Mouse (Mus musculus) limb, embryonic 14.5 days (tissue): ENCODE measurements at regions not wholly inside any gene's neighbourhood (a gene's known extent, or its start where the extent isn't known, plus 50 kb on each side); places are given as distances from the start of the nearest gene placed in this dataset.

Source experiments
- ATAC-seq: fragments of 200-750 bp; cut with Nextera tagmentation; 2 replicates; pipeline ENCODE4 v1.8.0; 2017; ENCODE audit warnings: low read depth, moderate number of reproducible peaks, moderate TSS enrichment; ENCODE audit not compliant: low FRiP score
- DNase-seq: peaks from one replicate; pipeline ENCODE4 v3.0.0-alpha.2; 2015; ENCODE audit warnings: low spot score
- H3K27ac ChIP-seq: fragments of 300-500 bp; sonication (generic); replicated peaks from 2 replicates; pipeline ENCODE4 v1.5.1; 2014; ENCODE audit warnings: low read depth, mild to moderate bottlenecking, low read length, moderate library complexity, mixed read lengths
- H3K27me3 ChIP-seq: fragments of 300-500 bp; sonication (generic); 2 replicates; pipeline ENCODE4 v1.6.1; 2014; ENCODE audit warnings: low read length, mixed read lengths; ENCODE audit not compliant: control insufficient read depth, insufficient read depth
- H3K36me3 ChIP-seq: fragments of 300-500 bp; sonication (generic); 2 replicates; pipeline ENCODE4 v1.6.1; 2014; ENCODE audit warnings: mild to moderate bottlenecking, low read length, moderate library complexity, mixed read lengths; ENCODE audit not compliant: control insufficient read depth, insufficient read depth
- H3K4me1 ChIP-seq: fragments of 300-500 bp; sonication (generic); 2 replicates; pipeline ENCODE4 v1.6.1; 2014; ENCODE audit warnings: antibody characterized with exemption, low read length, mixed read lengths; ENCODE audit not compliant: control insufficient read depth, insufficient read depth
- H3K4me2 ChIP-seq: fragments of 300-500 bp; sonication (generic); replicated peaks from 2 replicates; pipeline ENCODE4 v1.6.1; 2014; ENCODE audit warnings: low read depth, mild to moderate bottlenecking, low read length, moderate library complexity; ENCODE audit not compliant: severe bottlenecking
- H3K4me3 ChIP-seq: fragments of 300-500 bp; sonication (generic); replicated peaks from 2 replicates; pipeline ENCODE4 v1.5.1; 2014; ENCODE audit warnings: low read length
- H3K9ac ChIP-seq: fragments of 300-500 bp; sonication (generic); 2 replicates; pipeline ENCODE4 v1.6.1; 2014; ENCODE audit warnings: mild to moderate bottlenecking, low read depth, low read length, moderate library complexity; ENCODE audit not compliant: severe bottlenecking
- H3K9me3 ChIP-seq: fragments of 300-500 bp; sonication (generic); 2 replicates; pipeline ENCODE4 v1.6.1; 2016; ENCODE audit warnings: low read length; ENCODE audit not compliant: control insufficient read depth
- POLR2A ChIP-seq: fragments of 200-500 bp; IDR thresholded peaks from 2 replicates; pipeline ENCODE4 v1.8.0; 2012; ENCODE audit warnings: inconsistent platforms, mild to moderate bottlenecking, moderate library complexity, borderline replicate concordance; ENCODE audit not compliant: insufficient read depth, insufficient read length; ENCODE audit errors: extremely low read depth
- WGBS: fragments of 180-500 bp; shearing (Covaris S2); extraction: QIAGEN DNeasy Blood & Tissue Kit; methylation state at CpG from one replicate; pipeline ENCODE4 v1.1.7; 2014; 5-methylcytosine and 5-hydroxymethylcytosine counted together

GRCm38 (mm10) chr3:41365145-41365830 is 190.2 kb upstream of the Jade1 start:
- H3K4me2 ChIP-seq = no peak overlapping the region
- 76% methylated on average over 8 of the region's 8 CpGs for WGBS
- H3K9ac ChIP-seq = no peak overlapping the region
- H3K27me3 ChIP-seq = no peaks in the 10 kb centered on the region
- ATAC-seq = no peak
- DNase-seq = no peak
- H3K9me3 ChIP-seq = no peaks in the 10 kb centered on the region
- H3K4me1 ChIP-seq = peaks cover 3% of the 10 kb centered on the region
- no peak overlapping the region for H3K27ac ChIP-seq
- no peak overlapping the region for H3K4me3 ChIP-seq
- no peaks in the 10 kb centered on the region for H3K36me3 ChIP-seq
- no peak for TF ChIP-seq POLR2A

- no peak for ATAC-seq
- H3K4me2 ChIP-seq = no peak overlapping the region
- no peak for TF ChIP-seq POLR2A
Measured at GRCm38 (mm10) chr3:41363947-41364346, 191.6 kb upstream of the Jade1 start.

GRCm38 (mm10) chr3:41360231-41360630 is 195.3 kb upstream of the Jade1 start:
- Histone ChIP-seq H3K9ac (no peak overlapping the region), H3K4me3 (no peak overlapping the region), H3K27me3 (no peaks in the 10 kb centered on the region), H3K27ac (no peak overlapping the region), H3K36me3 (no peaks in the 10 kb centered on the region), H3K4me2 (no peak overlapping the region), H3K4me1 (peaks cover 5% of the 10 kb centered on the region), H3K9me3 (no peaks in the 10 kb centered on the region)
- 43% methylated on average over 5 of the region's 5 CpGs for WGBS
- ATAC-seq (peak; percentile 72; the same call in 1 of the 2 replicates), DNase-seq (peak; percentile 61)
- TF ChIP-seq POLR2A = no peak

More at GRCm38 (mm10) chr3:41363947-41364346, 191.6 kb upstream of the Jade1 start:
- Histone ChIP-seq H3K36me3 (no peaks in the 10 kb centered on the region), H3K27me3 (no peaks in the 10 kb centered on the region), H3K9ac (no peak overlapping the region), H3K4me3 (no peak overlapping the region), H3K4me1 (peaks cover 6% of the 10 kb centered on the region), H3K27ac (no peak overlapping the region), H3K9me3 (no peaks in the 10 kb centered on the region)
- DNase-seq = no peak
- 87% methylated on average over 3 of the region's 3 CpGs for WGBS

GRCm38 (mm10) chr3:41359458-41359857 is 196.1 kb upstream of the Jade1 start:
- WGBS = 66% methylated on average over 4 of the region's 4 CpGs
- Histone ChIP-seq H3K4me3 (no peak overlapping the region), H3K9me3 (no peaks in the 10 kb centered on the region), H3K27ac (no peak overlapping the region), H3K4me2 (no peak overlapping the region), H3K36me3 (no peaks in the 10 kb centered on the region), H3K4me1 (peaks cover 5% of the 10 kb centered on the region), H3K9ac (no peak overlapping the region), H3K27me3 (no peaks in the 10 kb centered on the region)
- DNase-seq (no peak), ATAC-seq (no peak)
- no peak for TF ChIP-seq POLR2A

- Histone ChIP-seq H3K9ac (no peak overlapping the region), H3K27me3 (no peaks in the 10 kb centered on the region), H3K9me3 (no peaks in the 10 kb centered on the region), H3K4me3 (no peak overlapping the region), H3K27ac (no peak overlapping the region), H3K4me2 (no peak overlapping the region), H3K36me3 (no peaks in the 10 kb centered on the region), H3K4me1 (no peaks in the 10 kb centered on the region)
- no peak for DNase-seq
- WGBS = 25% methylated on average over 2 of the region's 2 CpGs
- ATAC-seq = no peak
- TF ChIP-seq POLR2A = no peak
Measured at GRCm38 (mm10) chr3:41353021-41353420, 202.5 kb upstream of the Jade1 start.
